Mouse (Mus musculus): ENCODE results near the gene Rasgrp3. TPM values are rescaled to one million over a fixed set of nuclear protein-coding genes. Genes with fewer than 3 reads are reported as not detected.

The Rasgrp3 gene
- 9.8 and 14.9 TPM in 2 replicates for polyA plus RNA-seq (2014; fragmentation: Nextera tagmentation; extraction: Ambion mirVana)

DNA sequence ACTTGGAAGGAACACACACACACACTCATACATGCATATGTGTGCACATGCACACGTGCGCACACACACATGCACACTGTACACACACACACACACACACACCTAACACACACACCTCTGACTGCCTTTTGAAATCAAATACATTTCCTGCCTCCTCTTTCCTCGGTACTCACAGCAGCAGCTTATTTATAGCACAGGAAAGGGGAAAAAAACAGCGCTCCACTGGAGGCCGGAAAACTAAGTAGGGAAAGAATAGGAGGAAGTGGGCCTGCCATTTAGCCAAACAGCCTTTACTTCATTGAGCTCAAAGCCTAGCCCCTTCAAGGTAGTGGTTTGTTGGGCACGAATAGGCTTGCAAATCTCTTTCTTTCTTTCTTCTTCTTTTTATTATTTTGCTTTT, at the start of gene Rasgrp3:
TSS of gene Rasgrp3 (plus strand) at position 298 of the 400 bp plus-strand sequence.
- H3K36me3 ChIP-seq (ENCODE audit: control insufficient read depth, insufficient read depth, low read length), result no peaks in the 10 kb centered on the region
- no peak within 1 kb of the TSS for H3K9ac ChIP-seq (ENCODE audit: low read depth, low read length)
- no peaks in the 10 kb centered on the region for H3K4me1 ChIP-seq (replicated peaks; ENCODE audit: control insufficient read depth, insufficient read depth, low read length)
- no peaks in the 10 kb centered on the region for H3K9me3 ChIP-seq (ENCODE audit: control insufficient read depth, low read length)
- H3K4me3 ChIP-seq (ENCODE audit: low read depth, low read length), result no peak within 1 kb of the TSS
- 47% methylated on average over 6 of the region's 6 CpGs for WGBS
- no peaks in the 10 kb centered on the region for H3K27me3 ChIP-seq (replicated peaks; ENCODE audit: control insufficient read depth, insufficient read depth, low read length)
- ATAC-seq (replicated peaks; ENCODE audit: low FRiP score) (peak; percentile 23; the same call in 1 of the 2 replicates), DNase-seq (ENCODE audit: low spot score) (no peak)
- H3K4me2 ChIP-seq, result no peak within 1 kb of the TSS
- H3K27ac ChIP-seq (ENCODE audit: low read depth, low read length), result no peak within 1 kb of the TSS; the same call in 1 of the 2 replicates

DNA sequence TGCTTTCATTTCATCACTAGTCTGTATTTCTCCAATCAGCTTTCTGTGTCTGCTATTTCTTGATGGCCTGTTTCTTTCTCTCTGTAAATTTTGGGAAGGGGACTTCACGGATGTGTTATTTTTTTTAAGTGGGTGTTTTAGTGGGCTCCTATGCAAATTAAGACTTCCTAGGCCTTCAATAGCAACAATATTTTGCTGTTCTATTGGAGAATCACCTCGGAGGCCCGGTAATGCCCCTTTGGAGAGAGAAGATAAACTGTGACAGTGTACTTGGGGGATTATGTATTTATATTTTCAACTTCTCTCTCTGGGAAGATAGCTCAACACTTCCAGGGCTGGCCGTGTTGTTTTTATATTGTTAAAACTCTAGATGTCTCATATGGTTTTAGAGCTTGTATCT, 47.3 kb upstream of the Rasgrp3 start:
- ATAC-seq (replicated peaks; ENCODE audit: low FRiP score) (no peak), DNase-seq (ENCODE audit: low spot score) (no peak)
- Histone ChIP-seq H3K4me3 (ENCODE audit: low read depth, low read length) (no peak overlapping the region), H3K4me2 (no peak overlapping the region), H3K4me1 (replicated peaks; ENCODE audit: control insufficient read depth, insufficient read depth, low read length) (no peaks in the 10 kb centered on the region), H3K36me3 (ENCODE audit: control insufficient read depth, insufficient read depth, low read length) (no peaks in the 10 kb centered on the region), H3K27ac (ENCODE audit: low read depth, low read length) (no peak overlapping the region), H3K27me3 (replicated peaks; ENCODE audit: control insufficient read depth, insufficient read depth, low read length) (no peaks in the 10 kb centered on the region), H3K9ac (ENCODE audit: low read depth, low read length) (no peak overlapping the region), H3K9me3 (ENCODE audit: control insufficient read depth, low read length) (no peaks in the 10 kb centered on the region)
- 79% methylated on average over 4 of the region's 4 CpGs for WGBS

- no peak for ATAC-seq (replicated peaks; ENCODE audit: low FRiP score)
- no peak for DNase-seq (ENCODE audit: low spot score)
- no peaks in the 10 kb centered on the region for H3K9me3 ChIP-seq (ENCODE audit: control insufficient read depth, low read length)
- no peak overlapping the region for H3K27ac ChIP-seq (ENCODE audit: low read depth, low read length)
- WGBS, result 90% methylated on average over 10 of the region's 10 CpGs
- no peak overlapping the region for H3K4me2 ChIP-seq
- no peak overlapping the region for H3K9ac ChIP-seq (ENCODE audit: low read depth, low read length)
- no peaks in the 10 kb centered on the region for H3K4me1 ChIP-seq (replicated peaks; ENCODE audit: control insufficient read depth, insufficient read depth, low read length)
- no peaks in the 10 kb centered on the region for H3K36me3 ChIP-seq (ENCODE audit: control insufficient read depth, insufficient read depth, low read length)
- no peaks in the 10 kb centered on the region for H3K27me3 ChIP-seq (replicated peaks; ENCODE audit: control insufficient read depth, insufficient read depth, low read length)
- no peak overlapping the region for H3K4me3 ChIP-seq (ENCODE audit: low read depth, low read length)
Measured at GRCm38 (mm10) chr17:75390142-75390541, 45.6 kb upstream of the Rasgrp3 start.

DNA sequence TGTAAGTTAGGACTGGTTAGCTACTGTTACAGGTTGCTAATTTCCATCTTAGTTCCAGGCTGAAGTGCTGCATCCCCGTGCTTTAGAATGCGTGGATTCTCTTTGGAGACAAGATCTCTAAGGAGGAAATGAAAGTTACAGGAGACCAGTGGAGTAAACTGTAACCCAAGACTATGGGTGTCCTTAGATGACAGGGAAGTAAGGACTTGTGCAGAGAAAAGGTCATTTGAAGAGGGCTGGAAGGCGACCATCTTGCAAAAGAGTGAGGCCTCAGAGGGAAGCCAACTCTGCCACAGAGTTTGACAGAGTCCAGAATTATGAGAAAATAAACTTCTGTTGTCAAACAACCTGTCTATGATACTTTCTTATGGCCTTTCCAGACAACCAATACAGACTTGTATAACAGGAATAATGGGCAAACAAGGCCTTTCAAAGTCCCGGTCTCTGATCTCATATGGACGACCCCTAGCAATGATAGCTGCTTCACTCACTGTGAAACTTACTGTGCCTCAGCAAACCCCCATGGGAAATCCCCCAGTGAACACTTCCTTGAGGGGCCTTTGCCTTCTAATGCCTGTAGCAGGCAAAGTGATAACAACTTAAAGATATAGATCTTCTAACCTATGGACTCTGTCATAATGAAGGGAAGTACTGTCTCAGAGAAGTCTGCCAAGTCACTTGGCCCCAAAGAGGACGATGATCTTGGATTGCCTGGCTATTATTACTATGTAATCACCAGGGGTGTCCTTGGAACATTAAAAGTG, 44.1 kb upstream of the Rasgrp3 start:
- no peaks in the 10 kb centered on the region for H3K9me3 ChIP-seq (ENCODE audit: control insufficient read depth, low read length)
- no peak overlapping the region for H3K9ac ChIP-seq (ENCODE audit: low read depth, low read length)
- no peaks in the 10 kb centered on the region for H3K4me1 ChIP-seq (replicated peaks; ENCODE audit: control insufficient read depth, insufficient read depth, low read length)
- 80% methylated on average over 6 of the region's 6 CpGs for WGBS
- H3K27me3 ChIP-seq (replicated peaks; ENCODE audit: control insufficient read depth, insufficient read depth, low read length), result no peaks in the 10 kb centered on the region
- DNase-seq (ENCODE audit: low spot score) (no peak), ATAC-seq (replicated peaks; ENCODE audit: low FRiP score) (no peak)
- no peaks in the 10 kb centered on the region for H3K36me3 ChIP-seq (ENCODE audit: control insufficient read depth, insufficient read depth, low read length)
- no peak overlapping the region for H3K4me2 ChIP-seq
- no peak overlapping the region for H3K27ac ChIP-seq (ENCODE audit: low read depth, low read length)
- no peak overlapping the region for H3K4me3 ChIP-seq (ENCODE audit: low read depth, low read length)

DNA sequence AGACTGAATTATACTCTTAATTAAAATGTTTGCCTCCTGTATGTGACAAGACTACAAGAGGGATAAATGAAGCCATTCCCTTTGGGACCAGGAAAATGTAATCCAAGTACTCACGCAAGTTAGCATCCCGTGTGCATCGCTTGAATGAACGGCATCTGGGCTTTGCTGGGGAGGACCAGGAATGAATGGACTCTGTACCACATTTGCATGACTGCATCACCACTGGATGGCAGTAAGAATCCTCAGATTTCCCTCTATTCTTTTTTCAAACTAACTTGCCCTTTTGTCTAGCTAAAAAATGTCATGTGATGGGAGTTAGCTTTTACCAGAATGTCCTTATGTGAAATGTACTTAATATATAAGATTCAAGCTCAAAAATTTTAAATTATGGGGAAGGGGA, 29.3 kb upstream of the Rasgrp3 start:
- H3K4me3 ChIP-seq (ENCODE audit: low read depth, low read length), result no peak overlapping the region
- no peak overlapping the region for H3K4me2 ChIP-seq
- ATAC-seq (replicated peaks; ENCODE audit: low FRiP score) (no peak), DNase-seq (ENCODE audit: low spot score) (no peak)
- H3K4me1 ChIP-seq (replicated peaks; ENCODE audit: control insufficient read depth, insufficient read depth, low read length), result no peaks in the 10 kb centered on the region
- no peaks in the 10 kb centered on the region for H3K9me3 ChIP-seq (ENCODE audit: control insufficient read depth, low read length)
- H3K27me3 ChIP-seq (replicated peaks; ENCODE audit: control insufficient read depth, insufficient read depth, low read length), result no peaks in the 10 kb centered on the region
- 75% methylated on average over 4 of the region's 4 CpGs for WGBS
- no peaks in the 10 kb centered on the region for H3K36me3 ChIP-seq (ENCODE audit: control insufficient read depth, insufficient read depth, low read length)
- no peak overlapping the region for H3K9ac ChIP-seq (ENCODE audit: low read depth, low read length)
- no peak overlapping the region for H3K27ac ChIP-seq (ENCODE audit: low read depth, low read length)

- H3K36me3 ChIP-seq (ENCODE audit: control insufficient read depth, insufficient read depth, low read length), result no peaks in the 10 kb centered on the region
- no peak for DNase-seq (ENCODE audit: low spot score)
- no peaks in the 10 kb centered on the region for H3K27me3 ChIP-seq (replicated peaks; ENCODE audit: control insufficient read depth, insufficient read depth, low read length)
- 84% methylated on average over 3 of the region's 3 CpGs for whole genome bisulfite sequencing
- H3K27ac ChIP-seq (ENCODE audit: low read depth, low read length), result no peak overlapping the region
- no peak for ATAC-seq (replicated peaks; ENCODE audit: low FRiP score)
- no peak overlapping the region for H3K4me2 ChIP-seq
- H3K9ac ChIP-seq (ENCODE audit: low read depth, low read length), result no peak overlapping the region
- no peaks in the 10 kb centered on the region for H3K9me3 ChIP-seq (ENCODE audit: control insufficient read depth, low read length)
- no peaks in the 10 kb centered on the region for H3K4me1 ChIP-seq (replicated peaks; ENCODE audit: control insufficient read depth, insufficient read depth, low read length)
- H3K4me3 ChIP-seq (ENCODE audit: low read depth, low read length), result no peak overlapping the region
Measured at GRCm38 (mm10) chr17:75416861-75417260, 18.8 kb upstream of the Rasgrp3 start.

- no peak for DNase-seq (ENCODE audit: low spot score)
- Histone ChIP-seq H3K9ac (ENCODE audit: low read depth, low read length) (no peak overlapping the region), H3K4me1 (replicated peaks; ENCODE audit: control insufficient read depth, insufficient read depth, low read length) (no peaks in the 10 kb centered on the region), H3K9me3 (ENCODE audit: control insufficient read depth, low read length) (no peaks in the 10 kb centered on the region), H3K27ac (ENCODE audit: low read depth, low read length) (no peak overlapping the region), H3K36me3 (ENCODE audit: control insufficient read depth, insufficient read depth, low read length) (no peaks in the 10 kb centered on the region), H3K27me3 (replicated peaks; ENCODE audit: control insufficient read depth, insufficient read depth, low read length) (no peaks in the 10 kb centered on the region), H3K4me3 (ENCODE audit: low read depth, low read length) (no peak overlapping the region), H3K4me2 (no peak overlapping the region)
- whole genome bisulfite sequencing, result 85% methylated on average over 2 of the region's 2 CpGs
- no peak for ATAC-seq (replicated peaks; ENCODE audit: low FRiP score)
Measured at GRCm38 (mm10) chr17:75434152-75434551, 1.5 kb upstream of the Rasgrp3 start.

DNA sequence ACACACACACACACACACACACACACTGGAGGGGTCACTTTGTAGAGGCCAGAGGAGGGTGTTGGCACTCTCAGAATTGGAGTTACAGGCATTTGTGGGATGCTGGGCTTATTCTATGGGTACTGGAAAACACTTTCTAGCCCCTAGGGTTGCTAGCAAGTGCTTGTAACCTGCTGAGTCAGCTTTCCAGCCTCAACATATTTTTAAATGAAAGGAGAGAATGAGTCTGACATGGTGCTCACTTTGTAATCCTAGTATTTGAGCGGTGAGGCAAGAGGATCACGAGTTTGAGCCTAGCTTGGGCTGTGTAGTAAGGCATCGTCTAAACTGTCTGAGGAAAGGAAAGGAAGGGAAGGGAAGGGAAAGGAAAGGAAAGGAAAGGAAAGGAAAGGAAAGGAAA, 825 bp upstream of the Rasgrp3 start:
- DNase-seq (ENCODE audit: low spot score) (no peak), ATAC-seq (replicated peaks; ENCODE audit: low FRiP score) (no peak)
- 67% methylated on average over 3 of the region's 3 CpGs for WGBS
- H3K36me3 ChIP-seq (ENCODE audit: control insufficient read depth, insufficient read depth, low read length), result no peaks in the 10 kb centered on the region
- H3K4me2 ChIP-seq, result no peak overlapping the region
- no peak overlapping the region for H3K27ac ChIP-seq (ENCODE audit: low read depth, low read length)
- H3K9ac ChIP-seq (ENCODE audit: low read depth, low read length), result no peak overlapping the region
- H3K27me3 ChIP-seq (replicated peaks; ENCODE audit: control insufficient read depth, insufficient read depth, low read length), result no peaks in the 10 kb centered on the region
- H3K9me3 ChIP-seq (ENCODE audit: control insufficient read depth, low read length), result no peaks in the 10 kb centered on the region
- no peak overlapping the region for H3K4me3 ChIP-seq (ENCODE audit: low read depth, low read length)
- no peaks in the 10 kb centered on the region for H3K4me1 ChIP-seq (replicated peaks; ENCODE audit: control insufficient read depth, insufficient read depth, low read length)

DNA sequence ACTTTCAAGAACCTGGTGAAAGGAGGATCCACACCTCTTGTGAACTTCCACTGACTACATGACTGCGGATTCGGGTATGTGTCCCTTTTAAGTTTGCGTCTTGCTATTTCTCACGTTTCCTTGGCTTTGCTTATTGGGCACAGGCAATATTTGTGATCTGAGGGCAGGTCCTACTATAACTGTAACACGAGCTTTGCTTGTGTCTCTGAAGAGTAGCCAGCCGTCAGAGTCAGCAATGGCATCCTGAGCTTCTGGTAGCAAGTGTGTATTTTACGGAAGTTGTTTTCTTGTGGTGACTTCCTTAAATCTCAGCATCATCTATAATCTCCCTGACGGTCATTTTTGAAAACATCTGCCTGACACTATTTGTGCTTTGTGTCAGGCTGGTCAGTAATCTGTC, 399 bp downstream of the Rasgrp3 start:
- no peak for ATAC-seq (replicated peaks; ENCODE audit: low FRiP score)
- no peak overlapping the region; the same call in 1 of the 2 replicates for H3K27ac ChIP-seq (ENCODE audit: low read depth, low read length)
- no peak for DNase-seq (ENCODE audit: low spot score)
- WGBS, result 43% methylated on average over 8 of the region's 8 CpGs
- H3K9me3 ChIP-seq (ENCODE audit: control insufficient read depth, low read length), result no peaks in the 10 kb centered on the region
- H3K4me2 ChIP-seq, result no peak overlapping the region
- no peak overlapping the region for H3K4me3 ChIP-seq (ENCODE audit: low read depth, low read length)
- no peaks in the 10 kb centered on the region for H3K36me3 ChIP-seq (ENCODE audit: control insufficient read depth, insufficient read depth, low read length)
- no peak overlapping the region for H3K9ac ChIP-seq (ENCODE audit: low read depth, low read length)
- no peaks in the 10 kb centered on the region for H3K4me1 ChIP-seq (replicated peaks; ENCODE audit: control insufficient read depth, insufficient read depth, low read length)
- no peaks in the 10 kb centered on the region for H3K27me3 ChIP-seq (replicated peaks; ENCODE audit: control insufficient read depth, insufficient read depth, low read length)
